ENCODE assay signal across 25 mouse cellular contexts in the genomic region with DNA sequence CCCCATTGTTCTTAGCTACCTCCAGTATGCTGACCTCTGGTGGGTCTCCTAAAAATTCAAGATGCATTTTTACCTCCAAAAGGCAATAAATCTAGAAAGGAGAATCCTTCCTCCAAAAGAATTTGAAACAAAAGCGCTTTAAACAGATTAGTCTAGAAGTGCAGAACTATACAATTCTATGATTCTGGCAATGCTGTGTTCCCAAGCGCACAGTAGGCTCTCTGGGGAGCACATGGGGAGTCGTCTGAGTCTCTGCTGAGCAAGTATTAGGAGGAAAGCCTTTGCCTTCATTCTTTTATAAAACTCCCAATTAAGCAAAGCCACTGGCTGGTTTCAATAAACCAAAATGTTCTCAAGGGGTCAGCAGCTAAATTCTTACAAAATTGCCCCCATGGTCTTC. TPM values are rescaled to one million over a fixed set of nuclear protein-coding genes. Genes with fewer than 3 reads are reported as not detected.
DNase-seq lines count a peak whose midpoint lies in the region; ATAC-seq lines count a peak whose summit lies in the region.
"Had no signal": no experiment of that assay in that cellular context is flagged by ENCODE, and none has a peak within 500 bp of the region (broad histone marks: within the 10 kb centered on the region; RNA-seq: fewer than 3 reads in every experiment).

No protein-coding gene starts in this region.

- no peak overlapping the region for H3K9ac ChIP-seq in midbrain, embryonic 12.5 days (replicated peaks)
- no peak overlapping the region for H3K9ac ChIP-seq in midbrain, embryonic 16.5 days (ENCODE audit: low read depth, low read length)
- H3K9ac ChIP-seq in neural tube, embryonic 12.5 days: no peak overlapping the region
- H3K9ac ChIP-seq in neural tube, embryonic 13.5 days: no peak overlapping the region
- H3K9ac ChIP-seq: embryonic facial prominence, embryonic 12.5 days; embryonic facial prominence, embryonic 15.5 days; forebrain, postnatal 0 days; heart, embryonic 15.5 days; hindbrain, embryonic 15.5 days had no signal

- no peak for DNase-seq in neural tube, embryonic 10.5 days (ENCODE audit: extremely low spot score, low spot score)
- DNase-seq in adrenal gland, postnatal 10 days: no peak
- no peak for DNase-seq in left cerebral cortex, adult 18-20 months (ENCODE audit: low spot score in 2 of 2)
- DNase-seq: adrenal gland, adult 8-10 months; adrenal gland, postnatal 36 days; B cell, adult 2 months; cerebellum, adult 18-20 months; cerebellum, adult 9-10 months; cerebellum, postnatal 14 days; forebrain, postnatal 0 days; gastrocnemius, postnatal 25 days; heart, adult 18-20 months; heart, postnatal 10 days; heart, postnatal 36 days had no signal

- peaks cover 14% of the 10 kb centered on the region for H3K36me3 ChIP-seq in midbrain, embryonic 12.5 days
- H3K36me3 ChIP-seq in midbrain, embryonic 16.5 days (ENCODE audit: control insufficient read depth, insufficient read depth, low read length): peaks cover 14% of the 10 kb centered on the region; the same call in 1 of the 2 replicates
- peaks cover 16% of the 10 kb centered on the region for H3K36me3 ChIP-seq in neural tube, embryonic 12.5 days
- peaks cover 33% of the 10 kb centered on the region for H3K36me3 ChIP-seq in neural tube, embryonic 13.5 days

- no peaks in the 10 kb centered on the region for H3K9me3 ChIP-seq in midbrain, embryonic 12.5 days
- no peaks in the 10 kb centered on the region for H3K9me3 ChIP-seq in midbrain, embryonic 16.5 days (replicated peaks; ENCODE audit: control insufficient read depth, low read length, poor library complexity, severe bottlenecking)
- H3K9me3 ChIP-seq in neural tube, embryonic 12.5 days: no peaks in the 10 kb centered on the region
- no peaks in the 10 kb centered on the region for H3K9me3 ChIP-seq in neural tube, embryonic 13.5 days
- H3K9me3 ChIP-seq: embryonic facial prominence, embryonic 12.5 days; embryonic facial prominence, embryonic 15.5 days; heart, embryonic 15.5 days; hindbrain, embryonic 15.5 days had no signal

- H3K4me2 ChIP-seq in midbrain, embryonic 12.5 days (replicated peaks): no peak overlapping the region
- H3K4me2 ChIP-seq in midbrain, embryonic 16.5 days (ENCODE audit: low read length): no peak overlapping the region
- H3K4me2 ChIP-seq in neural tube, embryonic 12.5 days (replicated peaks): no peak overlapping the region
- H3K4me2 ChIP-seq in neural tube, embryonic 13.5 days: no peak overlapping the region
- H3K4me2 ChIP-seq: embryonic facial prominence, embryonic 12.5 days; embryonic facial prominence, embryonic 15.5 days; heart, embryonic 12.5 days; heart, embryonic 15.5 days; hindbrain, embryonic 15.5 days had no signal

- no peaks in the 10 kb centered on the region for H3K4me1 ChIP-seq in midbrain, embryonic 12.5 days
- peaks cover 3% of the 10 kb centered on the region; the same call in 1 of the 2 replicates for H3K4me1 ChIP-seq in midbrain, embryonic 16.5 days (ENCODE audit: control insufficient read depth, insufficient read depth, low read length)
- peaks cover 8% of the 10 kb centered on the region; the same call in 1 of the 2 replicates for H3K4me1 ChIP-seq in neural tube, embryonic 12.5 days
- peaks cover 20% of the 10 kb centered on the region for H3K4me1 ChIP-seq in neural tube, embryonic 13.5 days (replicated peaks)
- H3K4me1 ChIP-seq: hindbrain, embryonic 15.5 days had no signal

- H3K27ac ChIP-seq in midbrain, embryonic 12.5 days (replicated peaks): peak overlapping the region; percentile 22; the same call in 1 of the 2 replicates
- H3K27ac ChIP-seq in midbrain, embryonic 16.5 days (ENCODE audit: low read length): no peak overlapping the region
- 0 out of 2 replicates have a peak overlapping the region, but pooled peaks have one; percentile 2 for H3K27ac ChIP-seq in neural tube, embryonic 12.5 days
- H3K27ac ChIP-seq in neural tube, embryonic 13.5 days (replicated peaks): peak overlapping the region; percentile 43; the same call in 1 of the 2 replicates

- H3K4me3 ChIP-seq in midbrain, embryonic 12.5 days: no peak overlapping the region
- no peak overlapping the region for H3K4me3 ChIP-seq in midbrain, embryonic 16.5 days (ENCODE audit: low read depth, low read length)
- no peak overlapping the region for H3K4me3 ChIP-seq in neural tube, embryonic 12.5 days
- H3K4me3 ChIP-seq in neural tube, embryonic 13.5 days: no peak overlapping the region
- H3K4me3 ChIP-seq: embryonic facial prominence, embryonic 12.5 days; embryonic facial prominence, embryonic 15.5 days; heart, embryonic 12.5 days; heart, embryonic 15.5 days; hindbrain, embryonic 15.5 days had no signal

- ATAC-seq in midbrain, embryonic 12.5 days (ENCODE audit: low FRiP score, low read depth): no peak
- ATAC-seq in midbrain, embryonic 16.5 days: no peak
- no peak for ATAC-seq in neural tube, embryonic 12.5 days (ENCODE audit: low FRiP score, low read depth)
- ATAC-seq in neural tube, embryonic 13.5 days (ENCODE audit: low read depth): no peak
- ATAC-seq: activated CD4-positive, CD25-positive, alpha-beta regulatory T cell, adult 4 months; forebrain, embryonic 14.5 days; forebrain, postnatal 0 days had no signal

- no peaks in the 10 kb centered on the region for H3K27me3 ChIP-seq in midbrain, embryonic 12.5 days
- no peaks in the 10 kb centered on the region for H3K27me3 ChIP-seq in midbrain, embryonic 16.5 days (ENCODE audit: control insufficient read depth, insufficient read depth, low read depth, low read length)
- H3K27me3 ChIP-seq in neural tube, embryonic 12.5 days (replicated peaks): no peaks in the 10 kb centered on the region
- H3K27me3 ChIP-seq in neural tube, embryonic 13.5 days: no peaks in the 10 kb centered on the region
- H3K27me3 ChIP-seq: embryonic facial prominence, embryonic 12.5 days; embryonic facial prominence, embryonic 15.5 days; heart, embryonic 12.5 days; heart, embryonic 15.5 days; hindbrain, embryonic 15.5 days had no signal

- 73% methylated on average over 3 of the region's 3 CpGs for WGBS in midbrain, embryonic 12.5 days
- 69% methylated on average over 3 of the region's 3 CpGs for WGBS in midbrain, embryonic 16.5 days
- WGBS in neural tube, embryonic 12.5 days: 81% methylated on average over 3 of the region's 3 CpGs
- WGBS in neural tube, embryonic 13.5 days: 80% methylated on average over 3 of the region's 3 CpGs

RNA-seq across cellular contexts. Expression of a gene that starts 58.8 kb away (rescaled TPM):
- polyA plus RNA-seq in midbrain, embryonic 12.5 days (2016; fragmentation: Nextera tagmentation; extraction: Ambion mirVana): 141 and 151 TPM in 2 replicates
- 188 and 208 TPM in 2 replicates for polyA plus RNA-seq in midbrain, embryonic 16.5 days (2015; fragmentation: Nextera tagmentation; extraction: Ambion mirVana)
- 142 and 145 TPM in 2 replicates for polyA plus RNA-seq in neural tube, embryonic 12.5 days (2016; fragmentation: Nextera tagmentation; extraction: Ambion mirVana)
- 159 and 177 TPM in 2 replicates for polyA plus RNA-seq in neural tube, embryonic 13.5 days (2015; fragmentation: Nextera tagmentation; extraction: Ambion mirVana)
- total RNA-seq in adrenal gland, postnatal 10 days (2021): 100 to 1,000 TPM; 102 to 107 TPM
- total RNA-seq in left cerebral cortex, adult 18-20 months (2021): 100 to 1,000 TPM; 280 to 296 TPM
